Mouse (Mus musculus) CH12.LX (cell line): ENCODE measurements around the gene Klk1. TPM values are rescaled to one million over a fixed set of nuclear protein-coding genes. Genes with fewer than 3 reads are reported as not detected.
"Not testable (repeated sequence)": the region's sequence is repeated elsewhere in the genome, so short reads cannot be mapped to it uniquely, and the experiment has no call there.

ENCODE experiments used
- DNase-seq: peaks from one replicate; pipeline ENCODE4 v3.0.0-alpha.2; 2013; ENCODE audit errors: extremely low read depth
- H3K27ac ChIP-seq: 2 replicates; pipeline ENCODE4 v1.5.1; 2012; ENCODE audit warnings: low read depth, mild to moderate bottlenecking, control low read depth, moderate library complexity; ENCODE audit not compliant: insufficient read depth
- H3K27me3 ChIP-seq: replicated peaks from 2 replicates; pipeline ENCODE3; 2012; ENCODE audit warnings: inconsistent platforms
- H3K36me3 ChIP-seq, 2 experiments: replicated peaks in 1 of 2; 2 replicates each; pipeline versions ENCODE3 to v1.6.1; 2012; ENCODE audit warnings: inconsistent platforms in 1 of 2, low read length in 1 of 2, mild to moderate bottlenecking in 1 of 2, mixed read lengths in 1 of 2, moderate library complexity in 1 of 2; ENCODE audit not compliant: control insufficient read depth in 1 of 2, insufficient read depth in 1 of 2
- H3K4me1 ChIP-seq, 2 experiments: 2 replicates each; pipeline ENCODE4 v1.6.1; 2012; ENCODE audit warnings: inconsistent platforms in 1 of 2, moderate library complexity in 1 of 2; ENCODE audit not compliant: insufficient read depth in 2 of 2, control insufficient read depth in 1 of 2
- H3K4me2 ChIP-seq: 2 replicates; pipeline ENCODE4 v1.6.1; 2012; ENCODE audit warnings: low read depth, mild to moderate bottlenecking, control low read depth; ENCODE audit not compliant: poor library complexity, insufficient read depth, severe bottlenecking
- H3K4me3 ChIP-seq, 3 experiments: fragments of 150-350 bp in 1 of 3; sonication (generic) in 1 of 3; replicated peaks in 1 of 3; 2 replicates each; pipeline versions ENCODE3 to v1.5.1; 2011 to 2012; ENCODE audit warnings: low read depth in 2 of 3, low read length in 2 of 3, mild to moderate bottlenecking in 2 of 3, moderate library complexity in 2 of 3, control low read depth in 1 of 3, improper control_type of control experiment in 1 of 3, inconsistent platforms in 1 of 3, mixed read lengths in 1 of 3; ENCODE audit not compliant: poor library complexity in 1 of 3
- H3K79me2 ChIP-seq: replicated peaks from 2 replicates; pipeline ENCODE4 v1.6.1; 2012; ENCODE audit warnings: mild to moderate bottlenecking, moderate library complexity; ENCODE audit not compliant: control insufficient read depth, poor library complexity, insufficient read depth, severe bottlenecking; ENCODE audit errors: extremely low read depth
- H3K9ac ChIP-seq: 2 replicates; pipeline ENCODE4 v1.6.1; 2012; ENCODE audit warnings: low read depth, mild to moderate bottlenecking, control low read depth, moderate library complexity; ENCODE audit not compliant: insufficient read depth
- H3K9me3 ChIP-seq: replicated peaks from 2 replicates; pipeline ENCODE3; 2012; ENCODE audit warnings: low read length, inconsistent platforms, mixed read lengths
- KAT2A ChIP-seq: IDR thresholded peaks from 2 replicates; pipeline ENCODE4 v1.6.1; 2012; ENCODE audit warnings: low read length, improper control_type of control experiment, inconsistent platforms; ENCODE audit not compliant: insufficient replicate concordance
- MXI1 ChIP-seq: IDR thresholded peaks from 2 replicates; pipeline ENCODE4 v1.6.1; 2011; ENCODE audit warnings: mild to moderate bottlenecking, low read depth, low read length, improper control_type of control experiment
- dilution Hi-C: fragments of 300-500 bp; cut with MboI; formaldehyde crosslinking; loops from 2 replicates; pipeline ENCODE4 v1.14.3; 2020; ENCODE audit warnings: low sequenced_read_pairs; ENCODE audit not compliant: extremely low pct_unique_long_range_greater_than_20kb, extremely low pct_ligation_motif_present
- in situ Hi-C: fragments of 300-500 bp; cut with MboI; formaldehyde crosslinking; loops from 3 replicates; pipeline ENCODE4 v1.14.3; 2019; ENCODE audit warnings: low sequenced_read_pairs, low pct_ligation_motif_present, low pct_unique_long_range_greater_than_20kb, mixed read lengths
- polyA plus RNA-seq: library from polyadenylated mRNA; unstranded; fragments of >175 nt; gene quantifications from 2 replicates; pipeline ENCODE4 v1.2.1, GENCODE M21; 2012; ENCODE audit warnings: low read depth; ENCODE audit not compliant: insufficient read length
- total RNA-seq, 2 experiments: library from RNA; depleted of rRNA; stranded (reverse); fragments of 300-350 nt in 1 of 2; fragments of >200 nt in 1 of 2; gene quantifications; 2 replicates each; pipeline ENCODE4 v1.2.3; 2012 to 2014

Gene Klk1
- total and polyA plus RNA-seq, 3 experiments: not detected

DNA sequence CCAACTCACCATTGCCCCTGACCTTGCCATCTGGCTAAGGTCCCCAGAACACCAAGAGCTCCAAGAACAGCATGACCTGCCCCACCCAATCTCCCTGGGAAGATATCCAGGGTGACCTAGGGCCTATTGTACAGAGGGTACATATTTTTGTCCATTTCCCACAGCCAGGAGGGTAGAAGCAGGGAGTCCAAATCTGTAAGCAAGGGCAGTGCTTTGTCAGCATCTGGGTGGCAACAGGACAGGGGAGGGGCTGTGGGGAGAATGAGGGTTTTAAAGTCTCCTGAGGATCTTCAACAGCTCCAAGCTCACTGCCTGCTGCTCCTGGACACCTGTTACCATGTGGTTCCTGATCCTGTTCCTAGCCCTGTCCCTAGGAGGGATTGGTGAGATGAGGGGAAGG, 37.2 kb upstream of the Klk1 start, which contains the start of gene Klk1b24:
Klk1b24 (plus strand) TSS at position 301 of the 400 bp plus-strand sequence.
- dilution Hi-C loops, H3K9ac ChIP-seq, H3K9me3 ChIP-seq, DNase-seq, H3K4me3 ChIP-seq, H3K27me3 ChIP-seq, H3K4me2 ChIP-seq, in situ Hi-C loops, H3K79me2 ChIP-seq, H3K27ac ChIP-seq, H3K4me1 ChIP-seq, H3K36me3 ChIP-seq: not testable (repeated sequence)

DNA sequence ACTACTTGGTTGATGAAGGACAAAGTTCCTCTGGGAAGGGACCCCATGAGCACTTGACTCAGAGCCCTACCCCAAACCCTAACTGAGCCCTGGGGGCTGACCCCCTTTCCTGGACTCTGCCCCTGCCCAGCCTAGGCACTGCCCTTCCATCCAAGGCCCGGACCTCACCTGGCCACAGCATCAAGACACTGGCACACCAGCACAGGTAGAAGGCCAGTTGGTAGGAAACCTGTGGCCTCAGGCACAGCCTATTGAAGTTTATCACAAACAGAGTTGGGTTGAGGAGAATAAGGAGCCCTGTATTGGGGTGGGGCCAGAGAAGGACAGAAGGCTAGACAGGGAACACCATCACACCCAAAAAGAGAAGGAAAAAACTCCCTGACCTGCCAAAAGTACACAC, 31.7 kb upstream of the Klk1 start:
- DNase-seq, dilution Hi-C loops, in situ Hi-C loops, H3K27me3 ChIP-seq, H3K4me1 ChIP-seq, H3K27ac ChIP-seq, H3K4me3 ChIP-seq, H3K36me3 ChIP-seq, H3K79me2 ChIP-seq, H3K9ac ChIP-seq, H3K9me3 ChIP-seq, H3K4me2 ChIP-seq: not testable (repeated sequence)

DNA sequence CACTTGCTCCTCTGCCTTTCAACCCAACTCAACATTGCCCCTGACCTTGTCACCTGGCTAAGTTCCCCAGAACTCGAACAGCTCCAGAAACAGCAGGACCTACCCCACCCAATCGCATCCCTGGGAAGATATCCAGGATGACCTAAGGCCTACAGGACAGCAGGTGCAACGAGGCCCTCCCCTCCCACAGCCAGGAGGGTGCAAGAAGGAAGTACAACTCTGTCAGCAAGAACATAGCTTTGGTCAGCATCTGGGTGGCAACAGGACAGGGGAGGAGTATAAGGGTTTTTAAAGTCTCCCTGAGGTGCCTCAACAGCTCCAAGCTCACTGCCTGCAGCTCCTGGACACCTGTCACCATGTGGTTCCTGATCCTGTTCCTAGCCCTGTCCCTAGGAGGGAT, 27.3 kb upstream of the Klk1 start, which contains the start of gene Klk1b3:
Klk1b3 (plus strand) TSS at position 301 of the 400 bp plus-strand sequence.
- H3K4me3 ChIP-seq: no peak within 1 kb of the TSS
- H3K4me1 ChIP-seq: no peaks in the 10 kb centered on the region
- no peak within 1 kb of the TSS for H3K9ac ChIP-seq
- H3K27me3 ChIP-seq: peaks cover 38% of the 10 kb centered on the region
- in situ Hi-C loops (loop anchor here (5.0 kb wide), 2 partner anchors 76 to 136 kb away; no protein-coding TSS in a partner anchor), dilution Hi-C loops (no loop called here)
- TF ChIP-seq MXI1 (no peak), KAT2A (no peak)
- H3K79me2 ChIP-seq: no peaks in the 10 kb centered on the region
- no peak within 1 kb of the TSS for H3K27ac ChIP-seq
- DNase-seq: no peak
- no peaks in the 10 kb centered on the region for H3K36me3 ChIP-seq
- no peak within 1 kb of the TSS for H3K4me2 ChIP-seq
- H3K9me3 ChIP-seq: no peaks in the 10 kb centered on the region

DNA sequence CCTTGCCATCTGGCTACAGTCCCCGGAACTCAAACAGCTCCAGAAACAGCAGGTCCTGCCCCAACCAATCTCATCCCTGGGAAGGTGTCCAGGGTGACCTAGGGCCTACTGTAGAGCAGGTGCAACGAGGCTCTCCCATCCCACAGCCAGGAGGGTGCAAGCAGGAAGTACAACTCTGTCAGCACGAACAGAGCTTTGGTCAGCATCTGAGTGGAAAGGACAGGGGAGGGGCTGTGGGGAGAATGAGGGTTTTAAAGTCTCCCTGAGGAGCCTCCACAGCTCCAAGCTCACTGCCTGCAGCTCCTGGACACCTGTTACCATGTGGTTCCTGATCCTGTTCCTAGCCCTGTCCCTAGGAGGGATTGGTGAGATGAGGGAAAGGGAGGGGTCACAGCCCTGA, 18.0 kb upstream of the Klk1 start, which contains the start of gene Klk1b4:
Klk1b4 (plus strand) TSS at position 301 of the 400 bp plus-strand sequence.
- H3K4me3 ChIP-seq, H3K79me2 ChIP-seq, H3K9me3 ChIP-seq, in situ Hi-C loops, H3K9ac ChIP-seq, H3K36me3 ChIP-seq, H3K27ac ChIP-seq, H3K4me2 ChIP-seq, dilution Hi-C loops, H3K4me1 ChIP-seq, DNase-seq: not testable (repeated sequence)
- H3K27me3 ChIP-seq: peaks cover 54% of the 10 kb centered on the region
